Comparison of ENCODE assay signal across 8 mouse cellular contexts in the genomic region with DNA sequence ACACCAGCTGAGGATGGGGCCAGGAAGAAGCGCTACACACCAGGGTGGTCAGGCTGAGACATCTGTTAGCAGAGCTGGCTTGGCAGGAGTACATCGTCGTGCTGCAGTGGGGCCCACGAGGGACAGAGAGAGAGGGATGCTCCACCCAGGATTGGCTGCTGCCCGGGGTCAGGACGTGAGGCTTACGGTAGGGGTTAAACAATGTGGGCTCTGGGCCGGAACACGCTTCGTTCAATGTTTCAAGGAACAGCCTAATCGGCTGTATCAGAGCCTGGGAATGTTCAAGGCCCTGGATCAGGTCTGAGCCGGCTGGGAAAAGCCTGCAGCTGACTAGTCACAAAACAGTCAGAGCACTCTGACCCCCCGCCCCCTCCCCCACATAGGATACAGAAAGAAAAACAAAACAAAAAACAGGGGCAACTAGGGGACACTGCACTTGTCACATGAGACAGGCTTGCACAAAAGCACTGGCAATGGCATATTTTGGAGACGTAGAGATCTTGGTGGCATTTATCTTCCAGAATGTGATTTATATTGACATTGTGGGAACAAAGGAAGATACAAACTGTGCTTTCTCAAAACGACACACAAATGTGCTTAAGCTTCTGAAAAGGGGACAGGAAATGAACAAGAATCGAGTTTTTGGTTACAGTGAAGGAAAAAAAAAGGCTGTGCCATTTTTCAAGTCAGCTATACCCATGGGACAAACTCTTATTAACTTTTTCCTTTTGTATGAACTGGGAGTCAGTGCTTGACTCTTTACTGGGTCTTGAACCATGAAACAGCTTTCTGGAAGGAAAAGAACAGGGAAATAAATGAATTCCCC. TPM values are rescaled to one million over a fixed set of nuclear protein-coding genes. Genes with fewer than 3 reads are reported as not detected.
A peak's percentile ranks its signal among the peaks of the same experiment; 100 is the strongest.
DNase-seq lines count a peak whose midpoint lies in the region; ATAC-seq and TF ChIP-seq lines count a peak whose summit lies in the region.

No protein-coding gene starts in this region.

- H3K36me3 ChIP-seq in heart, adult 2 months (ENCODE audit: control insufficient read depth, insufficient read depth, low read length): no peaks in the 10 kb centered on the region
- H3K36me3 ChIP-seq in kidney, adult 2 months (ENCODE audit: control insufficient read depth, insufficient read depth, low read length): no peaks in the 10 kb centered on the region
- H3K36me3 ChIP-seq in midbrain, embryonic 14.5 days (ENCODE audit: control insufficient read depth, insufficient read depth, low read length): no peaks in the 10 kb centered on the region

- H3K27me3 ChIP-seq in heart, adult 2 months (ENCODE audit: control insufficient read depth, insufficient read depth, low read length): no peaks in the 10 kb centered on the region
- no peaks in the 10 kb centered on the region for H3K27me3 ChIP-seq in kidney, adult 2 months (replicated peaks; ENCODE audit: control insufficient read depth, insufficient read depth, low read length)
- no peaks in the 10 kb centered on the region for H3K27me3 ChIP-seq in midbrain, embryonic 14.5 days (ENCODE audit: control insufficient read depth, insufficient read depth, low read length)

- ATAC-seq in midbrain, embryonic 14.5 days (ENCODE audit: low FRiP score, low TSS enrichment): peak; percentile 62
- no peak for ATAC-seq in activated CD4-positive, CD25-positive, alpha-beta regulatory T cell, adult 4 months

- H3K27ac ChIP-seq in heart, adult 2 months: peak overlapping the region; percentile 52
- peak overlapping the region; percentile 50 for H3K27ac ChIP-seq in kidney, adult 2 months (ENCODE audit: insufficient read depth, low read depth, low read length)
- H3K27ac ChIP-seq in midbrain, embryonic 14.5 days (replicated peaks; ENCODE audit: low read depth, low read length): 0 out of 2 replicates have a peak overlapping the region, but pooled peaks have one; percentile 32
- H3K27ac ChIP-seq in left cerebral cortex, adult 2 months: no peak overlapping the region

- intact Hi-C loops in left cerebral cortex, postnatal 4 days (cut with DNase I): no loop called here
- intact Hi-C loops in left cerebral cortex, postnatal 14 days (cut with DNase I): no loop called here
- intact Hi-C loops in heart, adult 2 months (cut with DNase I): no loop called here
- intact Hi-C loops in left cerebral cortex, adult 2 months (cut with DNase I): loop anchor here (1.0 kb wide), 1 partner anchor 9 kb away; no protein-coding TSS in a partner anchor

- 0 out of 2 replicates have a peak overlapping the region, but pooled peaks have one; percentile 30 for H3K9ac ChIP-seq in heart, adult 2 months (ENCODE audit: low read depth, low read length)
- no peak overlapping the region; the same call in 1 of the 2 replicates for H3K9ac ChIP-seq in midbrain, embryonic 14.5 days (replicated peaks; ENCODE audit: low read length)

- no peak for TF ChIP-seq POLR2A in heart, adult 2 months (IDR thresholded peaks at IDR 0.05; ENCODE audit: insufficient read depth, low read depth, low read length)
- no peak for TF ChIP-seq POLR2A in kidney, adult 2 months (IDR thresholded peaks at IDR 0.05; ENCODE audit: low read depth, low read length)

- H3K9me3 ChIP-seq in midbrain, embryonic 14.5 days (ENCODE audit: control insufficient read depth, low read length): no peaks in the 10 kb centered on the region

- 26% methylated on average over 16 of the region's 16 CpGs for WGBS in heart, adult 2 months
- 12% methylated on average over 16 of the region's 16 CpGs for WGBS in kidney, adult 2 months
- 7% methylated on average over 16 of the region's 16 CpGs for WGBS in midbrain, embryonic 14.5 days

- H3K4me1 ChIP-seq in heart, adult 2 months (ENCODE audit: control insufficient read depth, insufficient read depth, low read length): peaks cover 5% of the 10 kb centered on the region
- H3K4me1 ChIP-seq in kidney, adult 2 months (ENCODE audit: control insufficient read depth, insufficient read depth, low read length): peaks cover 12% of the 10 kb centered on the region
- peaks cover 8% of the 10 kb centered on the region; the same call in 1 of the 2 replicates for H3K4me1 ChIP-seq in midbrain, embryonic 14.5 days (ENCODE audit: control insufficient read depth, insufficient read depth, low read length)

- H3K4me2 ChIP-seq in midbrain, embryonic 14.5 days (ENCODE audit: low read length): 0 out of 2 replicates have a peak overlapping the region, but pooled peaks have one; percentile 15

- no peak overlapping the region for H3K4me3 ChIP-seq in heart, adult 2 months
- H3K4me3 ChIP-seq in kidney, adult 2 months (ENCODE audit: insufficient read depth, low read depth, low read length): no peak overlapping the region
- no peak overlapping the region for H3K4me3 ChIP-seq in midbrain, embryonic 14.5 days (replicated peaks; ENCODE audit: low read depth, low read length)
- no peak overlapping the region for H3K4me3 ChIP-seq in left cerebral cortex, adult 2 months

- H3K79me2 ChIP-seq in heart, adult 2 months (replicated peaks; ENCODE audit: control insufficient read depth, insufficient read depth, low read length): no peaks in the 10 kb centered on the region

- TF ChIP-seq CTCF in heart, adult 2 months (IDR thresholded peaks at IDR 0.05): no peak
- TF ChIP-seq CTCF in kidney, adult 2 months (conservative IDR thresholded peaks at IDR 0.05; ENCODE audit: insufficient read depth, insufficient read length, low read depth, low read length): no peak
- TF ChIP-seq CTCF in left cerebral cortex, adult 2 months (IDR thresholded peaks at IDR 0.05): no peak

- TF ChIP-seq EP300 in heart, adult 2 months (IDR thresholded peaks at IDR 0.05; ENCODE audit: insufficient read depth, low read depth, low read length): no peak

- peak; percentile 56 for DNase-seq in left cerebral cortex, postnatal 4 days
- no peak for DNase-seq in left cerebral cortex, postnatal 14 days (ENCODE audit: low spot score in 2 of 2)
- peak; percentile 91 for DNase-seq in embryo, embryonic 10.5 days (ENCODE audit: low spot score)
- peak; percentile 51 to 54 for DNase-seq in heart, adult 2 months
- DNase-seq in kidney, adult 2 months: peak; percentile 69
- DNase-seq in midbrain, embryonic 14.5 days: peak; percentile 51
- DNase-seq in left cerebral cortex, adult 2 months (ENCODE audit: extremely low spot score in 1 of 2, low spot score in 2 of 2): no peak

RNA-seq across cellular contexts. Expression of a gene that starts 8.4 kb away (rescaled TPM):
- 100 to 1,000 TPM; 186 to 191 TPM for total RNA-seq in left cerebral cortex, postnatal 4 days (2021)
- total RNA-seq in left cerebral cortex, postnatal 14 days (2021): 100 to 1,000 TPM; 179 to 188 TPM
- total RNA-seq in heart, adult 2 months (2021): 100 to 1,000 TPM; 366 to 372 TPM
- 314 and 519 TPM in 2 replicates for polyA plus RNA-seq in heart, adult 2 months (2012; rRNA removed)
- polyA plus RNA-seq in kidney, adult 2 months (2012; rRNA removed): 256 and 291 TPM in 2 replicates
- 141 and 151 TPM in 2 replicates for polyA plus RNA-seq in midbrain, embryonic 14.5 days (2014; fragmentation: Nextera tagmentation; extraction: Ambion mirVana)
- total RNA-seq in left cerebral cortex, adult 2 months (2021): 100 to 1,000 TPM; 166 to 168 TPM
- polyA plus RNA-seq in activated CD4-positive, CD25-positive, alpha-beta regulatory T cell, adult 4 months (2017; shearing (Covaris generic)): 100 to 1,000 TPM; 114 to 152 TPM

RNA-seq across cellular contexts. Expression of a gene that starts 34.7 kb away (rescaled TPM):
- under 1 TPM; 0.14 to 0.20 TPM for total RNA-seq in left cerebral cortex, postnatal 4 days (2021)
- under 1 TPM; 0.17 to 0.22 TPM for total RNA-seq in left cerebral cortex, postnatal 14 days (2021)
- not detected for total RNA-seq in heart, adult 2 months (2021)
- polyA plus RNA-seq in heart, adult 2 months (2012; rRNA removed): not detected in 2 replicates
- not detected in 2 replicates for polyA plus RNA-seq in kidney, adult 2 months (2012; rRNA removed)
- 0.11 and 0.13 TPM in 2 replicates for polyA plus RNA-seq in midbrain, embryonic 14.5 days (2014; fragmentation: Nextera tagmentation; extraction: Ambion mirVana)
- under 1 TPM in 1 of 2 experiments, not detected in 1; 0.12 TPM for total RNA-seq in left cerebral cortex, adult 2 months (2021)
- polyA plus RNA-seq in activated CD4-positive, CD25-positive, alpha-beta regulatory T cell, adult 4 months (2017; shearing (Covaris generic)): not detected

Comparison
In these comparisons a context has a peak if more than half of its experiments do, and no peak if none do; other contexts are left out.
1. DNase-seq: peak in left cerebral cortex, postnatal 4 days (single experiment), embryo, embryonic 10.5 days (single experiment), heart, adult 2 months (2 of 2), kidney, adult 2 months (single experiment) and midbrain, embryonic 14.5 days (single experiment); none in left cerebral cortex, postnatal 14 days (0 of 2) and left cerebral cortex, adult 2 months (0 of 2).